Mouse (Mus musculus): ENCODE measurements around the gene Morc1. TPM values are rescaled to one million over a fixed set of nuclear protein-coding genes. Genes with fewer than 3 reads are reported as not detected.

The Morc1 gene
- total and polyA plus RNA-seq, 2 experiments from 2014 or later, result 0.06 TPM; not detected in 1

GRCm38 (mm10) chr16:48473396-48473795, 42.4 kb downstream of the Morc1 start:
- Histone ChIP-seq H3K36me3 (ENCODE audit: insufficient read depth) (no peaks in the 10 kb centered on the region), H3K4me3 (ENCODE audit: low read depth, low read length) (no peak overlapping the region), H3K9me3 (ENCODE audit: low read length) (no peaks in the 10 kb centered on the region), H3K27me3 (ENCODE audit: insufficient read depth, low read length) (no peaks in the 10 kb centered on the region), H3K9ac (no peak overlapping the region), H3K4me2 (ENCODE audit: low read depth) (no peak overlapping the region), H3K27ac (ENCODE audit: low read depth, low read length) (no peak overlapping the region), H3K4me1 (ENCODE audit: insufficient read depth) (no peaks in the 10 kb centered on the region)
- DNase-seq (no peak), ATAC-seq (no peak)
- TF ChIP-seq CTCF (IDR thresholded peaks at IDR 0.05; ENCODE audit: low read depth), result no peak
- WGBS, result 81% methylated on average over 10 of the region's 10 CpGs

DNA sequence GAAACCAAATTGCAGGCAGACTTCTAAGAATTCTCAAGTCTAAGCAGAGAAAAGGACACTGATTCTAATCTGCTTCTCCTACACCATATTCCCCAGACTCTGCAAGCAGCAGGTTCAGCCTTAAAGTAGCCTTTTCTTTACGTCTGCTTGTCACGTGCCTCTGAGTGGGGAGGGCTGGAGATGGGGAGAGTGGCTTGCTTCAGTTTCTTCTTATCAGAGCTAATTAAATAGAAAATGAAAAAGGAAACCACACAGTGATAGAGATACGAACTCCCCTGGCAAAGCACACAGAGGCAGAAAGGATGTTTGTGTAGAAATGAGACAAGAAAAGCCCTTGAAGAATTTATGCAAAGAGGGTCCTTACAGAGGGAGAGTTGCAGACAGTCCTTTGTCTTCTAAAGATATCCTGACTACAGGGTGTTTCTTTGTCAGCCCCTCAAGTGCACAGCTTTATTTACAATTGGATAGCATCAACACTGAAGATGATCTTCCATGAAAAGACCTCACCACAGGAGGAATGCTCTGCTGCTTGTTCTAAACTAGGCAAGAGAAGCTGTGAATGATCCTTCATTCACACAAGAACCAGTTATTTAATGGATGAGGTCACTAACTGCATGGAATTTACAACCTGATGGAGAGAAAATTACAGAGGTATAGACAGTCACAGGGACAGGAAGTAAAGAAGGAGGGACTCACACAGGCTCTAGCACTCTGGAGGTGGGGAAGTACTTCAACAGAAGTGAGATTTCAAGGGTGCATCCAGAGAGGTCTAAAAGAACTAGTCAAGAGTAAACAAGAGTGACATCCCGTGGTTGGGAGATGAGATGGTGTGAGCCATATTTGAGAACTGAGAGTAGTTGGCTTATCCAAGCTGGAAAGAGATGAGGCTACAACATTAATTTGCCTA, 44.1 kb downstream of the Morc1 start:
- Histone ChIP-seq H3K36me3 (ENCODE audit: insufficient read depth) (no peaks in the 10 kb centered on the region), H3K4me1 (ENCODE audit: insufficient read depth) (no peaks in the 10 kb centered on the region), H3K27me3 (ENCODE audit: insufficient read depth, low read length) (no peaks in the 10 kb centered on the region), H3K9ac (no peak overlapping the region), H3K4me3 (ENCODE audit: low read depth, low read length) (no peak overlapping the region), H3K4me2 (ENCODE audit: low read depth) (no peak overlapping the region), H3K27ac (ENCODE audit: low read depth, low read length) (no peak overlapping the region), H3K9me3 (ENCODE audit: low read length) (no peaks in the 10 kb centered on the region)
- TF ChIP-seq CTCF (IDR thresholded peaks at IDR 0.05; ENCODE audit: low read depth), result no peak
- DNase-seq (no peak), ATAC-seq (no peak)
- WGBS, result 29% methylated on average over 4 of the region's 4 CpGs

- Histone ChIP-seq H3K9ac (no peak overlapping the region), H3K27me3 (ENCODE audit: insufficient read depth, low read length) (no peaks in the 10 kb centered on the region), H3K9me3 (ENCODE audit: low read length) (no peaks in the 10 kb centered on the region), H3K36me3 (ENCODE audit: insufficient read depth) (no peaks in the 10 kb centered on the region), H3K4me3 (ENCODE audit: low read depth, low read length) (no peak overlapping the region), H3K4me1 (ENCODE audit: insufficient read depth) (no peaks in the 10 kb centered on the region), H3K4me2 (ENCODE audit: low read depth) (no peak overlapping the region), H3K27ac (ENCODE audit: low read depth, low read length) (no peak overlapping the region)
- 79% methylated on average over 8 of the region's 8 CpGs for WGBS
- DNase-seq, result no peak
- TF ChIP-seq CTCF (IDR thresholded peaks at IDR 0.05; ENCODE audit: low read depth), result no peak
- no peak for ATAC-seq
Observed at GRCm38 (mm10) chr16:48479266-48479848, 48.3 kb downstream of the Morc1 start.

- Histone ChIP-seq H3K36me3 (ENCODE audit: insufficient read depth) (no peaks in the 10 kb centered on the region), H3K4me1 (ENCODE audit: insufficient read depth) (no peaks in the 10 kb centered on the region), H3K4me3 (ENCODE audit: low read depth, low read length) (no peak overlapping the region), H3K9me3 (ENCODE audit: low read length) (no peaks in the 10 kb centered on the region), H3K9ac (no peak overlapping the region), H3K4me2 (ENCODE audit: low read depth) (no peak overlapping the region), H3K27ac (ENCODE audit: low read depth, low read length) (no peak overlapping the region), H3K27me3 (ENCODE audit: insufficient read depth, low read length) (no peaks in the 10 kb centered on the region)
- TF ChIP-seq CTCF (IDR thresholded peaks at IDR 0.05; ENCODE audit: low read depth), result no peak
- WGBS, result 85% methylated on average over 5 of the region's 5 CpGs
- DNase-seq (peak; percentile 9), ATAC-seq (peak; percentile 69)
Observed at GRCm38 (mm10) chr16:48516776-48517499, 85.9 kb downstream of the Morc1 start.

DNA sequence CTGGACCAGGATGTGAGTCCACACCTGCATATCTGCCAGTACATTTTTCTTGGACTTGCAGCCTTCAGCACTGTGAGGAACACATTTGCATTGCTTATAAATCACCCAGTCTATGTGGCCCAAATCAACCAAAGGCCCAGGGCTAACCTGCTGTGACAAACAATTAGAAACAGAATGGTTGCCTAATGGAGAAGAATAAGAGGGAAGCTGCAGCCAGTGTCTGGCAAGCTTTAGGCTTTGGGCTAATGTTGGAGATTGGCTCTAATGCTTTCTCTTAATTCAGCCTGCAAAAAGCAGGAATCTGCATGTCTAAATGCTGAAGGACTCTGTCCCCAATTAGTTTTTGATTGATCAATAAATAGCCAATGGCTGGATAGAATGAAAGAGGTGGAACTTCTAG, 88.5 kb downstream of the Morc1 start:
- H3K36me3 ChIP-seq (ENCODE audit: insufficient read depth), result no peaks in the 10 kb centered on the region
- no peak overlapping the region for H3K9ac ChIP-seq
- H3K9me3 ChIP-seq (ENCODE audit: low read length), result no peaks in the 10 kb centered on the region
- TF ChIP-seq CTCF (IDR thresholded peaks at IDR 0.05; ENCODE audit: low read depth), result no peak
- ATAC-seq (no peak), DNase-seq (no peak)
- no peak overlapping the region for H3K4me2 ChIP-seq (ENCODE audit: low read depth)
- H3K27ac ChIP-seq (ENCODE audit: low read depth, low read length), result no peak overlapping the region
- H3K4me1 ChIP-seq (ENCODE audit: insufficient read depth), result no peaks in the 10 kb centered on the region
- H3K4me3 ChIP-seq (ENCODE audit: low read depth, low read length), result no peak overlapping the region
- H3K27me3 ChIP-seq (ENCODE audit: insufficient read depth, low read length), result no peaks in the 10 kb centered on the region

GRCm38 (mm10) chr16:48537108-48537507, 106.1 kb downstream of the Morc1 start:
- 84% methylated on average over 5 of the region's 5 CpGs for WGBS
- Histone ChIP-seq H3K9me3 (ENCODE audit: low read length) (no peaks in the 10 kb centered on the region), H3K4me2 (ENCODE audit: low read depth) (no peak overlapping the region), H3K4me1 (ENCODE audit: insufficient read depth) (no peaks in the 10 kb centered on the region), H3K4me3 (ENCODE audit: low read depth, low read length) (no peak overlapping the region), H3K27me3 (ENCODE audit: insufficient read depth, low read length) (no peaks in the 10 kb centered on the region), H3K9ac (no peak overlapping the region), H3K27ac (ENCODE audit: low read depth, low read length) (no peak overlapping the region), H3K36me3 (ENCODE audit: insufficient read depth) (no peaks in the 10 kb centered on the region)
- ATAC-seq (peak; percentile 58), DNase-seq (no peak)
- TF ChIP-seq CTCF (IDR thresholded peaks at IDR 0.05; ENCODE audit: low read depth), result no peak

All from forebrain, postnatal 0 days (tissue).